Mouse (Mus musculus) heart, postnatal 0 days (tissue): ENCODE measurements around the gene Usp44. TPM values are rescaled to one million over a fixed set of nuclear protein-coding genes. Genes with fewer than 3 reads are reported as not detected.

Experiments
- ATAC-seq: fragments of 200-750 bp; cut with Nextera tagmentation; 2 replicates; pipeline ENCODE4 v1.8.0; 2017; ENCODE audit warnings: low read depth, moderate number of reproducible peaks, moderate library complexity; ENCODE audit not compliant: insufficient read depth
- DNase-seq: peaks from one replicate; pipeline ENCODE4 v3.0.0-alpha.2; 2016; ENCODE audit warnings: low spot score
- H3K27ac ChIP-seq: fragments of 300-500 bp; sonication (generic); 2 replicates; pipeline ENCODE4 v1.5.1; 2014; ENCODE audit warnings: low read depth, mild to moderate bottlenecking
- H3K27me3 ChIP-seq: fragments of 300-500 bp; sonication (generic); 2 replicates; pipeline ENCODE4 v1.6.1; 2014; ENCODE audit warnings: low read length, mixed read lengths; ENCODE audit not compliant: control insufficient read depth, insufficient read depth
- H3K36me3 ChIP-seq: fragments of 300-500 bp; sonication (generic); replicated peaks from 2 replicates; pipeline ENCODE4 v1.6.1; 2014; ENCODE audit warnings: low read length, mixed read lengths; ENCODE audit not compliant: control insufficient read depth, insufficient read depth
- H3K4me1 ChIP-seq: fragments of 300-500 bp; sonication (generic); 2 replicates; pipeline ENCODE4 v1.6.1; 2014; ENCODE audit warnings: antibody characterized with exemption; ENCODE audit not compliant: control insufficient read depth, insufficient read depth
- H3K4me2 ChIP-seq: fragments of 300-500 bp; sonication (generic); 2 replicates; pipeline ENCODE4 v1.6.1; 2014; ENCODE audit warnings: low read depth, mild to moderate bottlenecking, low read length, moderate library complexity
- H3K4me3 ChIP-seq: fragments of 300-500 bp; sonication (generic); 2 replicates; pipeline ENCODE4 v1.5.1; 2014; ENCODE audit warnings: low read depth, low read length
- H3K9ac ChIP-seq: fragments of 300-500 bp; sonication (generic); replicated peaks from 2 replicates; pipeline ENCODE4 v1.6.1; 2014; ENCODE audit warnings: low read depth, low read length, mixed read lengths
- H3K9me3 ChIP-seq: fragments of 300-500 bp; sonication (generic); replicated peaks from 2 replicates; pipeline ENCODE4 v1.6.1; 2016; ENCODE audit warnings: low read length; ENCODE audit not compliant: control insufficient read depth
- CTCF ChIP-seq: IDR thresholded peaks from 2 replicates; pipeline ENCODE4 v1.5.1; 2016; ENCODE audit warnings: antibody characterized with exemption, control low read depth, low read depth
- EP300 ChIP-seq: IDR thresholded peaks from 2 replicates; pipeline ENCODE4 v1.6.1; 2016; ENCODE audit warnings: antibody characterized with exemption, low read depth
- WGBS: fragments of 180-500 bp; shearing (Covaris S2); extraction: QIAGEN DNeasy Blood & Tissue Kit; methylation state at CpG from one replicate; pipeline ENCODE4 v1.1.7; 2014; 5-methylcytosine and 5-hydroxymethylcytosine counted together
- polyA plus RNA-seq: library from polyadenylated mRNA; unstranded; fragments of >200 nt; fragmentation: Nextera tagmentation; extraction: Ambion mirVana; gene quantifications from 2 replicates; pipeline ENCODE4 v1.2.1, GENCODE M21; 2015
- total RNA-seq: library from RNA; depleted of rRNA; stranded (reverse); fragments of >200 nt; gene quantifications from 2 replicates; pipeline ENCODE4 v1.2.3, GENCODE M21; 2014; ENCODE audit warnings: low replicate concordance

Gene Usp44
- total and polyA plus RNA-seq, 2 experiments from 2014 or later = not detected

DNA sequence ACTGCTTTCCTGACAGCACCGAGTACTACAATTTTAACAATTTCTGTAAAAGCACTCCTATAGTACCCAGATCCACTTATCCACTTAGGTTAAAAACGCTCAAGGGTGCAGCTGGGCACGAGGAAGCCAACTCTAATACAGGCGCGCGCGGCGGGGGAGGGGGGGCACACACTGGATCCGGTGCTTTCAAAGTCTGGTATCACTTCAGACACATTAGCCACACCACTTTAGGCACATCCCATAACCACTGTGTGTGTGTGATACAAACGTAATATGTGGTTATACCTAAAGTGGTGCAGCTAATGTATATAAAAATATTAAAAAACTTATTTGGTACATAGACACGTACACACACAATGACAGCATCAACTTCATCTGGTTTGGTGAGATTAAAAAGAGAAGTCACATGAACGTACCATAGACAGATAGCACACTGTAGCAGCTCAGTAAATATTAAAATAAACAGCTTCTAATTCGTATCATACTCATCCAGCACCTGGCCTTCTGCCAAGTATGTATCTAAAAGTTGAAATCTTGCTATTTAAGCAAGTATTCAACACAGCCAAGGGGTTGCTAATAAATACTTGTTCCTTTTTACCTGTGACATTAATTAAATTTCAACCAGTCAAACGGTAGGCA is 54.6 kb downstream of the Usp44 start:
- ATAC-seq (no peak), DNase-seq (no peak)
- H3K27ac ChIP-seq = no peak overlapping the region
- no peaks in the 10 kb centered on the region for H3K9me3 ChIP-seq
- H3K9ac ChIP-seq = no peak overlapping the region
- H3K27me3 ChIP-seq = no peaks in the 10 kb centered on the region
- H3K4me2 ChIP-seq = no peak overlapping the region
- H3K4me3 ChIP-seq = no peak overlapping the region
- TF ChIP-seq CTCF (no peak), EP300 (no peak)
- peaks cover 34% of the 10 kb centered on the region for H3K36me3 ChIP-seq
- H3K4me1 ChIP-seq = peaks cover 6% of the 10 kb centered on the region; the same call in 1 of the 2 replicates
- WGBS = 83% methylated on average over 14 of the region's 14 CpGs

- Histone ChIP-seq H3K36me3 (peaks cover 28% of the 10 kb centered on the region), H3K4me3 (peak overlapping the region; percentile 75), H3K27me3 (no peaks in the 10 kb centered on the region), H3K4me2 (peak overlapping the region; percentile 89), H3K9me3 (no peaks in the 10 kb centered on the region), H3K4me1 (peaks cover 6% of the 10 kb centered on the region; the same call in 1 of the 2 replicates), H3K9ac (peak overlapping the region; percentile 91), H3K27ac (peak overlapping the region; percentile 92)
- ATAC-seq (no peak), DNase-seq (no peak)
- no peak for TF ChIP-seq CTCF
- TF ChIP-seq EP300 = no peak
- 10% methylated on average over 10 of the region's 10 CpGs for WGBS
Measured at GRCm38 (mm10) chr10:93888590-93888934, 57.2 kb downstream of the Usp44 start.

DNA sequence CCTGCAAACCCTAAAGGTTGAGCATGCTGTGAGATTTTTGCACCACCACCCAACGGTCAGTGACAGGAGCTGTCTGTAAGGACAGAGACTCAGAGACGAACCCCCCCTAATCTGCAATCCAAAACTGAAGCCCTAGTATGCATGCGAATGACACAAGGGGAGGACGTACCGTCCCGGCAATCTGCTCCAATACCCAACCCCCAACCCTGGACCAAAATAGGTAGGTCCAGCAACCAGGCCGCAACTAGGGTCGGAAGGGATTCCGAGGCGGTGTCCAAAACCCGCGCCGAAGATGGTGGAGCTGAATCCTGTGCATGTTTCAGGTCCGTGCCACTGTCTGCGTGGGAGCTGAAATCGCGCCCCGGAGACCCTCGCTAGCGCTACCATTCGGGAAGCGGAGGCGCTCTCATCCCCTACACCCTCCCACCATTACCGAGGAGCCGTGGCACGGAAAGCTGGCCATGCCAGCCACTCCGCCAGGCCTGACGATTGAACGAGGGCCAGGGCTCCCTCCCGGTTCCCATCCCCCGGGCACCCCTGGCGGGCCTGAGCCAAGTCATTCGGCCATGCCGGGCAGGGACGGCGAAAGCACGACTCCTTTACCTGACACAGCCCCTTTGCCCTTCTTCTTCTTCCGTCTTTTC is 57.7 kb downstream of the Usp44 start:
- peak overlapping the region; percentile 75 for H3K4me3 ChIP-seq
- WGBS = 1% methylated on average over 38 of the region's 38 CpGs
- DNase-seq = no peak

GRCm38 (mm10) chr10:93889579-93889950 is 58.2 kb downstream of the Usp44 start:
- peak; percentile 99 for ATAC-seq
- Histone ChIP-seq H3K4me1 (peaks cover 6% of the 10 kb centered on the region; the same call in 1 of the 2 replicates), H3K4me2 (peak overlapping the region; percentile 89)

More for the DNA sequence above, 57.7 kb downstream of the Usp44 start:
- Histone ChIP-seq H3K9me3 (no peaks in the 10 kb centered on the region), H3K27ac (peak overlapping the region; percentile 92), H3K36me3 (peaks cover 27% of the 10 kb centered on the region), H3K27me3 (no peaks in the 10 kb centered on the region), H3K4me1 (peaks cover 6% of the 10 kb centered on the region; the same call in 1 of the 2 replicates), H3K9ac (peak overlapping the region; percentile 91), H3K4me2 (peak overlapping the region; percentile 89)
- no peak for TF ChIP-seq EP300
- no peak for TF ChIP-seq CTCF
- peak; percentile 59 for ATAC-seq

GRCm38 (mm10) chr10:93889976-93890375 is 58.6 kb downstream of the Usp44 start:
- under 1% methylated on average over 22 of the region's 22 CpGs for WGBS
- peak overlapping the region; percentile 75 for H3K4me3 ChIP-seq
- H3K36me3 ChIP-seq = peaks cover 20% of the 10 kb centered on the region
- TF ChIP-seq EP300 (no peak), CTCF (no peak)
- no peaks in the 10 kb centered on the region for H3K9me3 ChIP-seq
- H3K27me3 ChIP-seq = no peaks in the 10 kb centered on the region
- ATAC-seq (peak; percentile 8; the same call in 1 of the 2 replicates), DNase-seq (no peak)
- peak overlapping the region; percentile 92 for H3K27ac ChIP-seq
- H3K4me2 ChIP-seq = peak overlapping the region; percentile 89
- H3K9ac ChIP-seq = peak overlapping the region; percentile 91
- H3K4me1 ChIP-seq = peaks cover 6% of the 10 kb centered on the region; the same call in 1 of the 2 replicates

More at GRCm38 (mm10) chr10:93889579-93889950, 58.2 kb downstream of the Usp44 start:
- H3K9ac ChIP-seq = peak overlapping the region; percentile 91
- H3K36me3 ChIP-seq = peaks cover 24% of the 10 kb centered on the region
- H3K9me3 ChIP-seq = no peaks in the 10 kb centered on the region
- DNase-seq = peak; percentile 90
- H3K27ac ChIP-seq = peak overlapping the region; percentile 92
- no peak for TF ChIP-seq EP300
- TF ChIP-seq CTCF = no peak
- WGBS = 0% methylated on average over 21 of the region's 30 CpGs
- H3K27me3 ChIP-seq = no peaks in the 10 kb centered on the region
- peak overlapping the region; percentile 75 for H3K4me3 ChIP-seq
